Mouse (Mus musculus) common myeloid progenitor, adult 5-6 weeks (primary cell): ENCODE data around the gene Gm6176. TPM values are rescaled to one million over a fixed set of nuclear protein-coding genes. Genes with fewer than 3 reads are reported as not detected.
"Not testable (repeated sequence)": the region's sequence is repeated elsewhere in the genome, so short reads cannot be mapped to it uniquely, and the experiment has no call there.

Experiments used
- ATAC-seq: replicated peaks from 2 replicates; pipeline ENCODE4 v1.8.0; 2016; ENCODE audit warnings: low read depth, mild to moderate bottlenecking, moderate TSS enrichment, inconsistent platforms; ENCODE audit not compliant: poor library complexity, severe bottlenecking
- total RNA-seq: library from RNA; stranded (forward); fragments of 200-1000, 187-1606 nt; gene quantifications from 2 replicates; pipeline ENCODE4 v1.2.3, GENCODE M21; 2017

Gm6176 gene
- total RNA-seq, result not detected in 2 replicates

DNA sequence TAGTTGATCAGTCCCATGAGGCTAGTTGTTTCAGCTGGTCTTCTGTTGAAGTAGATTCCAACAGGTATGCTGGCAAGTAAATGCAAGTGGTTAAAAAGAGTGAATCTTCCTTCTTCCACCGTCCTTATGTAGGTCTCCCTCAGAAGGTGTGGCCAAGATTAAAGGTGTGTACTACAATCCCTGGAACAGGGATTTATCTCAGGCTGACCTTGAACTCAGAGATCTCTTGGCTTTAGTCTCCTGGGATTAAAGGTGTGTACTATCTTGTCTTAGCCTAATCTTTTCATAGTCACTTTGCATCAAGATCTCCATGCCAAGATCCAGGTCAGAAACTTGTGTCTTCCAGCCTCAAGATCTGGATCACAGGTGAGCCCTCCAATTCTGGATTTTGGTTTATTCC lies at the start of gene Gm6176:
TSS of gene Gm6176 (minus strand) at position 101 of the 400 bp plus-strand sequence.
- not testable (repeated sequence) for ATAC-seq

DNA sequence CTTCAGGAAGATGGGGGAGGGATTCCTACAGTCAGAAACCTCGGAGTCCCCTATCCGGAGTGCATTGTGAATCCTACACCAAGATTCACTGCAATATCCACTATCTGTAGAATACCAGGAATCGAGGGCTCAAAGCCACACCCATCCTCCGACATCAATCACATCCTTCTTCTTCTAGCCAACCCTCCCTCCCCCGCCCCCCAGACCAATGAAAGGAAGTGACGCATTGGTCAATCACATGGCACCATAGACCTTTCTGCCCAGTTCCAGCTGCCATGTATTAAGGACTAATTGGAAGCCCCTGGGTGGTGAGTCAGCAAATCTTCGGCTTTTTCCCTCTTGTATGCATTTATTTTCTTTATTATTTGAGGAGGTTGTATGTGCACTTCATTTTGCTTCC lies 12.7 kb upstream of the Gm6176 start, which contains the start of gene Vmn1r139:
TSS of gene Vmn1r139 (plus strand) at position 301 of the 400 bp plus-strand sequence.
- ATAC-seq, result not testable (repeated sequence)

DNA sequence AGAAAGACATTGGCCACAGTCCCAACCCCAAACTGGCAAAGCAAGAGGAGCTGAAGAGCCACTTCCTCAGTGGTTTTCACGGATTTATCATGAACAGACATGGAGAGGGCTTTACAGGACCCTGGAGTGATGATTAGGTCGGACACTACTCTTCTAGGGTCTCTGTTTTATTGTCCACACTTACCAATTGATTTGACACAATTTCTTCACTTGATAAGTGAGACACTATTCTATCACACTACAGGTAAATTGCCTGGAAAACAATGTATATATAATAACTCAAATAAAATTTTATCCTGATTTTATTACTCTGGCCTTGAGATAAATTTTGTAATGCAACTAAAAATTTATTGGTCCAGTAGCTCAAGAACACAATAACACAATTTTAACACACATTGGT lies 27.3 kb downstream of the Gm6176 start, which contains the start of gene Vmn1r138:
TSS of gene Vmn1r138 (minus strand) at position 101 of the 400 bp plus-strand sequence.
- ATAC-seq, result not testable (repeated sequence)

Other genes with a start within 250 kb of the Gm6176 start
- gene Vmn1r135, start 224.0 kb downstream of the Gm6176 start, total RNA-seq, result not detected in 2 replicates
- not detected in 2 replicates for gene Gm5725, start 212.0 kb downstream of the Gm6176 start, total RNA-seq
- gene Gm5891, start 135.0 kb downstream of the Gm6176 start, total RNA-seq, result not detected in 2 replicates
- gene Vmn1r137, start 61.7 kb downstream of the Gm6176 start, total RNA-seq, result not detected in 2 replicates
- not detected in 2 replicates for gene Vmn1r138, start 27.4 kb downstream of the Gm6176 start, total RNA-seq
- not detected in 2 replicates for gene Vmn1r139, start 12.8 kb upstream of the Gm6176 start, total RNA-seq
- gene Gm16451, start 61.9 kb upstream of the Gm6176 start, total RNA-seq, result not detected in 2 replicates
- not detected in 2 replicates for gene Gm10666, start 78.4 kb upstream of the Gm6176 start, total RNA-seq
- gene Vmn1r142, start 107.7 kb upstream of the Gm6176 start, total RNA-seq, result not detected in 2 replicates
- not detected in 2 replicates for gene Vmn1r143, start 133.1 kb upstream of the Gm6176 start, total RNA-seq
- gene Gm8653, start 145.0 kb upstream of the Gm6176 start, total RNA-seq, result not detected in 2 replicates
- not detected in 2 replicates for gene Gm8453, start 173.2 kb upstream of the Gm6176 start, total RNA-seq